Mouse (Mus musculus) midbrain, postnatal 0 days (tissue): ENCODE measurements around the gene Ccdc177. TPM values are rescaled to one million over a fixed set of nuclear protein-coding genes. Genes with fewer than 3 reads are reported as not detected.

ENCODE experiments used
- ATAC-seq: fragments of 200-750 bp; cut with Nextera tagmentation; 2 replicates; pipeline ENCODE4 v1.8.0; 2017; ENCODE audit warnings: moderate number of reproducible peaks, mild to moderate bottlenecking, moderate TSS enrichment, moderate library complexity; ENCODE audit not compliant: low FRiP score
- DNase-seq: peaks from one replicate; pipeline ENCODE4 v3.0.0-alpha.2; 2015; ENCODE audit warnings: low spot score
- H3K27ac ChIP-seq: fragments of 300-500 bp; sonication (generic); 2 replicates; pipeline ENCODE4 v1.5.1; 2014; ENCODE audit warnings: low read depth, mild to moderate bottlenecking, low read length, mixed read lengths
- H3K27me3 ChIP-seq: fragments of 300-500 bp; sonication (generic); 2 replicates; pipeline ENCODE4 v1.6.1; 2014; ENCODE audit warnings: low read length, control low read depth, mixed read lengths; ENCODE audit not compliant: insufficient read depth
- H3K36me3 ChIP-seq: fragments of 300-500 bp; sonication (generic); 2 replicates; pipeline ENCODE4 v1.6.1; 2014; ENCODE audit warnings: low read length, control low read depth, mixed read lengths; ENCODE audit not compliant: insufficient read depth
- H3K4me1 ChIP-seq: fragments of 300-500 bp; sonication (generic); 2 replicates; pipeline ENCODE4 v1.6.1; 2014; ENCODE audit warnings: mild to moderate bottlenecking, control low read depth, antibody characterized with exemption, low read length, mixed read lengths; ENCODE audit not compliant: insufficient read depth
- H3K4me2 ChIP-seq: fragments of 300-500 bp; sonication (generic); 2 replicates; pipeline ENCODE4 v1.6.1; 2014; ENCODE audit warnings: low read depth, mild to moderate bottlenecking, low read length, mixed read lengths; ENCODE audit not compliant: poor library complexity, severe bottlenecking
- H3K4me3 ChIP-seq: fragments of 300-500 bp; sonication (generic); 2 replicates; pipeline ENCODE4 v1.5.1; 2014; ENCODE audit warnings: low read depth, mild to moderate bottlenecking, low read length, moderate library complexity
- H3K9ac ChIP-seq: fragments of 300-500 bp; sonication (generic); replicated peaks from 2 replicates; pipeline ENCODE4 v1.6.1; 2014; ENCODE audit warnings: mild to moderate bottlenecking, low read length, moderate library complexity, mixed read lengths; ENCODE audit not compliant: poor library complexity, severe bottlenecking
- H3K9me3 ChIP-seq: fragments of 300-500 bp; sonication (generic); 2 replicates; pipeline ENCODE4 v1.6.1; 2016; ENCODE audit warnings: low read length, control low read depth
- CTCF ChIP-seq: IDR thresholded peaks from 2 replicates; pipeline ENCODE4 v1.5.1; 2016; ENCODE audit warnings: antibody characterized with exemption, mild to moderate bottlenecking
- WGBS: fragments of 180-500 bp; shearing (Covaris S2); extraction: QIAGEN DNeasy Blood & Tissue Kit; methylation state at CpG from one replicate; pipeline ENCODE4 v1.1.7; 2014; 5-methylcytosine and 5-hydroxymethylcytosine counted together
- polyA plus RNA-seq: library from polyadenylated mRNA; unstranded; fragments of >200 nt; fragmentation: Nextera tagmentation; extraction: Ambion mirVana; gene quantifications from 2 replicates; pipeline ENCODE4 v1.2.1, GENCODE M21; 2015
- total RNA-seq: library from RNA; depleted of rRNA; stranded (reverse); fragments of >200 nt; gene quantifications from 2 replicates; pipeline ENCODE4 v1.2.3, GENCODE M21; 2014; rRNA removed

Ccdc177 gene
- total RNA-seq (22.4 and 25.5 TPM in 2 replicates), polyA plus RNA-seq (2.1 and 2.4 TPM in 2 replicates)

DNA sequence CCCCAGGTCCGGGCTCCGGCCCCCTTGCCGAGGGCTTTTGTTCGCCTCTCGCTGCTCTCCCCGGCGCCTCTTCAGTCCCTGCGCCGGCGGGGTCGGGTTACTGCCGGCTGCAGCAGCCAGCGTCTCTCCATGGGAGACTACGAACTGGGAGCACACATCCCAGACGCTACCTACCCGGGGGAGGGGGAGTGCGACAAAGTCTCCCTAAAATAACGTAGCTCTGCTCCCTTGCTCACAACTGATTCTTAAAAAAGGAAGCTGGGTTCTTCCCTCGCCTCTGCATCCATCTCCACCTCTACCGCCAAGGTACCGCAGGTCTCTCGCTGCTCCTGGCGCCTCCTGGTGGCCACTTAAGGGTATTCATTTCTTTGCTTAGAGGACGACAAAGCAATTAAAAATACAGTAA lies at the start of gene Ccdc177:
Ccdc177 (minus strand) TSS at position 292 of the 406 bp plus-strand sequence.
- peak within 1 kb of the TSS; percentile 80 for H3K9ac ChIP-seq
- peaks cover 30% of the 10 kb centered on the region for H3K36me3 ChIP-seq
- peak; percentile 99 for TF ChIP-seq CTCF
- no peaks in the 10 kb centered on the region for H3K27me3 ChIP-seq
- H3K4me2 ChIP-seq, result peak within 1 kb of the TSS; percentile 78
- peak; percentile 91 for DNase-seq
- under 1% methylated on average over 24 of the region's 24 CpGs for WGBS
- H3K4me3 ChIP-seq, result peak within 1 kb of the TSS; percentile 47
- ATAC-seq, result peak; percentile 73
- H3K9me3 ChIP-seq, result peaks cover 18% of the 10 kb centered on the region; the same call in 1 of the 2 replicates
- peaks cover 8% of the 10 kb centered on the region for H3K4me1 ChIP-seq
- H3K27ac ChIP-seq, result peak within 1 kb of the TSS; percentile 93

DNA sequence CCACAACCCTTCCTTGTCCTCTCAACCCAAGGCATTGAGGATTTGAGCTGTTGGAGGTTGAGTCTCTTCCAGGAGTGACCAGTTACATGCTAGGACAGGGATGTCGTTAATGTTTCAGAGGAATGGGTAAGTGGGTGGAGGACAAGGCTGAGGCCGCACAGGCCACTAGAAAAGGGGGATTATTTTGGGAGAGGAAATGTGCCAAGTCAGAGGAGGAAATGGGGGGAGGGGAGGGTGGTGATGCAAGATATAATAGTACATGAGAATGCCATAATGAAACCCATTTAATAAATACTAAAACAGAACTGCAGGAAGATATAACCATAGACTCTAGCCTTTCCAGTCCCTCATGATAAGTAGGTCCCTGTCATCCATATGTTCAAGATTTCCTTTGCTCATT lies 49.5 kb upstream of the Ccdc177 start:
- Histone ChIP-seq H3K4me3 (no peak overlapping the region), H3K4me2 (no peak overlapping the region), H3K36me3 (no peaks in the 10 kb centered on the region), H3K27ac (no peak overlapping the region), H3K4me1 (no peaks in the 10 kb centered on the region; the same call in 1 of the 2 replicates), H3K9me3 (no peaks in the 10 kb centered on the region), H3K27me3 (no peaks in the 10 kb centered on the region), H3K9ac (no peak overlapping the region)
- TF ChIP-seq CTCF, result no peak
- DNase-seq (no peak), ATAC-seq (no peak)
- 80% methylated on average over 2 of the region's 2 CpGs for WGBS

- no peak for TF ChIP-seq CTCF
- Histone ChIP-seq H3K36me3 (no peaks in the 10 kb centered on the region), H3K27ac (no peak overlapping the region), H3K4me1 (peaks cover 5% of the 10 kb centered on the region; the same call in 1 of the 2 replicates), H3K4me3 (no peak overlapping the region), H3K4me2 (no peak overlapping the region), H3K9me3 (no peaks in the 10 kb centered on the region), H3K27me3 (no peaks in the 10 kb centered on the region), H3K9ac (no peak overlapping the region)
- ATAC-seq, result no peak
- WGBS, result 44% methylated on average over 2 of the region's 2 CpGs
- DNase-seq, result no peak
These were observed 47.1 kb upstream of the Ccdc177 start for GRCm38 (mm10) chr12:80807451-80808085.

GRCm38 (mm10) chr12:80804861-80805428 lies 44.5 kb upstream of the Ccdc177 start:
- DNase-seq, result no peak
- TF ChIP-seq CTCF, result no peak
- WGBS, result 92% methylated on average over 6 of the region's 6 CpGs
- no peak overlapping the region for H3K4me3 ChIP-seq
- H3K9ac ChIP-seq, result no peak overlapping the region
- no peak overlapping the region for H3K27ac ChIP-seq
- H3K4me2 ChIP-seq, result no peak overlapping the region
- H3K9me3 ChIP-seq, result no peaks in the 10 kb centered on the region
- ATAC-seq, result no peak
- H3K36me3 ChIP-seq, result no peaks in the 10 kb centered on the region
- no peaks in the 10 kb centered on the region for H3K27me3 ChIP-seq
- H3K4me1 ChIP-seq, result peaks cover 5% of the 10 kb centered on the region; the same call in 1 of the 2 replicates

DNA sequence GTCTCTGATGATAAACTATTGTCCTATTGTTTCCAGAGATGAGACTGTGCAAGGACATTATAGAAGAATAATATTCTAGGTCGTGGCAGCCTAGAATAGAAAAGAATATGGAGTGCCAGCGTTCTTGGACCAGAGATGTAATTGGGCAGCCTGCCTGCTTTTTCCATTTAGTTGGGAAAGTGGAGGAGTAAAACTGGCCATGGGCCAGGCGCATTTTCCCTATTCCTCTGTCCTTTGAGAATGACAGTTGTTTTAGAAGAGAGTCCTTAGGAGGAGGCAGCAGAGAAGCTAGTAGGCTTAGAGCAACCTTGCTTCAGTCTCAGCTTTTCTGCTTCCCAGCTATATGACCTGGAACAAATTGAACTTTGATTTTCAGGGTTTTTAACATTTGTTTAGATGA lies 43.4 kb upstream of the Ccdc177 start:
- 54% methylated on average over 3 of the region's 3 CpGs for WGBS
- DNase-seq (peak; percentile 66), ATAC-seq (no peak)
- H3K9me3 ChIP-seq, result no peaks in the 10 kb centered on the region
- H3K4me1 ChIP-seq, result peaks cover 5% of the 10 kb centered on the region; the same call in 1 of the 2 replicates
- H3K27me3 ChIP-seq, result no peaks in the 10 kb centered on the region
- no peak overlapping the region for H3K4me3 ChIP-seq
- no peak overlapping the region for H3K9ac ChIP-seq
- H3K4me2 ChIP-seq, result no peak overlapping the region
- TF ChIP-seq CTCF, result no peak
- no peak overlapping the region for H3K27ac ChIP-seq
- no peaks in the 10 kb centered on the region for H3K36me3 ChIP-seq

DNA sequence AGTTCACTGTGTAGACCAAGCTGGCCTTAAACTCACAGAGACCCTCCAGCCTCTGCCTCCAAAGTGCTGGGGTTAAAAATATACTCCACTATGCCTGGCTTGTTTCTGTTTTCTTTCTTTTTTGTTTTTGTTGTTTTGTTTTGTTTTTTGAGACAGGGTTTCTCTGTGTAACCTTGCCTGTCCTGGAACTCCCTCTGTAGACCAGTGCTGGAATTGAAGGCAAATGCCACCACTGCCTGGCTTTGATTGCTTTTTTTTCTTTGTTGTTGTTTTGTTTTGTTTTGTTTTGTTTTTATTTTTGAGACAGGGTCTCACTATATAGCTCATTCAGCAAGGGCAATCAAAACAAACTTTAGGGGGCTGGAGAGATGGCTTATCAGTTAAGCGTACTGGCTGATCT lies 41.0 kb upstream of the Ccdc177 start:
- Histone ChIP-seq H3K27me3 (no peaks in the 10 kb centered on the region), H3K9me3 (no peaks in the 10 kb centered on the region), H3K9ac (no peak overlapping the region), H3K36me3 (no peaks in the 10 kb centered on the region), H3K27ac (no peak overlapping the region), H3K4me3 (no peak overlapping the region), H3K4me1 (peaks cover 5% of the 10 kb centered on the region; the same call in 1 of the 2 replicates), H3K4me2 (no peak overlapping the region)
- DNase-seq (no peak), ATAC-seq (no peak)
- no peak for TF ChIP-seq CTCF
- WGBS, result 98% methylated on average over 1 of the region's 1 CpGs
